Mouse (Mus musculus) brain, embryonic 14.5 days (tissue): ENCODE results near the gene Arhgef1.

Experiments used
- CTCF ChIP-seq: fragments of 200-500 bp; IDR thresholded peaks from 2 replicates; pipeline ENCODE4 v1.5.1; 2012; ENCODE audit warnings: inconsistent platforms, mild to moderate bottlenecking, moderate library complexity, borderline replicate concordance; ENCODE audit not compliant: insufficient read depth, insufficient read length; ENCODE audit errors: extremely low read depth
- POLR2A ChIP-seq: fragments of 200-500 bp; IDR thresholded peaks from 2 replicates; pipeline ENCODE4 v1.6.1; 2012; ENCODE audit warnings: mild to moderate bottlenecking, inconsistent platforms, borderline replicate concordance; ENCODE audit not compliant: poor library complexity, insufficient read depth, insufficient read length, severe bottlenecking; ENCODE audit errors: extremely low read depth

GRCm38 (mm10) chr7:24889431-24890220 lies 13.1 kb upstream of the Arhgef1 start:
- TF ChIP-seq CTCF (no peak), POLR2A (no peak)
